Mouse (Mus musculus): ENCODE measurements around the gene Clcf1.
A peak's percentile ranks its signal among the peaks of the same experiment; 100 is the strongest.
"Not testable (repeated sequence)": the region's sequence is repeated elsewhere in the genome, so short reads cannot be mapped to it uniquely, and the experiment has no call there.

The Clcf1 gene

DNA sequence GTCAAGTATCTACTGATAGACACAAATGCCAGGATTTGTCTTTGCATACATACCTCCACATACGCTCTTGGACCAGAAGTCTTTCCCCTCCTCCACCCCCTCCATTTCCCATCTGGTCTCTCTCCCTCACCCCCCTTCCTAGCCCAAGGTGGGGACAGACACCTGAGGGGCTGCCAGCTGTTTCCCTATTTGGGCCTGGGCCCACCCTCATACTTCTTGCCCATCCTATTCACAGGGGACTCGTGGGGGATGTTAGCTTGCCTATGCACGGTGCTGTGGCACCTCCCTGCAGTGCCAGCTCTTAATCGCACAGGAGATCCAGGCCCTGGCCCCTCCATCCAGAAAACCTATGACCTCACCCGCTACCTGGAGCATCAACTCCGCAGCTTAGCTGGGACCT is 5.9 kb downstream of the Clcf1 start:
- no peak for DNase-seq

DNA sequence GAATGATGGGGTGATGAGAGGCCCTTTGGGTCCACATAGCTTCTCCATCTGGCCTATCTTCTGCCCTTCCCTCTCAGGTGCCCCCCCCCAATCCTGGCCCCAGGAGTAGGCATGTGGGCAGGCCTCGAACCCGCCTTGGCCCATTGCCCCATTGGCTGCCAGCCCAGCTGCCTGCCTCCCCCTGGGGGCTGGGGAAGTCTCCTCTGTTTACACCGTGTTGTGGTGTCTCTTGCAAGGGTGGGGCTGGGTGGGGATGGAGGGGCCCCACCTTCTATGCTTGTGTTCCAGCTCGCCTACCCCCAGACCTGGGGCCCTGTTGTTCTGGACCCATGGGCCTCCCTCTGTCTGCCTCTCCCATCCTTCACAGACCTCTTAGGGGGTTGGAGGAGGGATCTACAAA is 6.4 kb downstream of the Clcf1 start:
- peak; percentile 59 for DNase-seq

DNA sequence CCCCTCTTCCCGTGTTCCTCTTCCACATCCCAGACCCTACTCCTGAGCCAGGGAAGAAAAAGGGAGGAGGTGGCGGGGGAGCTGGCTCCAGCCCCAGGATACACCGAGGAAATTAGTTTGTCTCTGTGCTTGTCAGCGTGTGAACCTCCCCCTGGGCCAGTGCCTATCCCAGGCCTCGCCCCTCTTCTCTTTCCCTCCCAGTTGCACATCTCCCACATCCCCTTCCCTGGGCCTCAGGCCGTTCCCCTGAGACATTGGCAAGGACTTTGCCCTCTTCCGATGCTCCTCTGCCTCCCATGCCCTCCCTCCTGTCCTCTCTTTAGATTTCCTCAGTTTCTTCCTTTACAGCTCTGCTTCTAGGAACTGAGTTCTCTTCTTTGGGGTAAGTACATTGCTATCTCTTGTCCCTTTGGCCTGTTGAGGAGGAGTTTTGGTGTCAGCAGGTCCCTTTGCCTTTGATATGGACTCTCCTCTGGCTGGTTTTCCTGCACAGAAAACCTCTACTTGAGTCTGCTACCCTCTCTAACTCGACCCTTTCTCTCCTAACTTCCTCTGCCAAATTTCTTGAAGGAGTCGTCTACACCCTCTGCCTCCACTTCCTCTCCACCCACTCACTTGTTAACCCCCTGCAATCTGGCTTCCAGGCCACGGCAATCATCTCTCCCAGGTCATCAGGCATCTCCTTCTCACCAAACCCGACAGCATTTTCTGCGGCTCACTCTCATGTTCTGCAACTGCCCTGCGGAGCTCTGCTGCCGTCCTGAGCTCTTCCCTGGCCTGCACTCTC is 7.1 kb downstream of the Clcf1 start:
- peak; percentile 53 for DNase-seq

DNA sequence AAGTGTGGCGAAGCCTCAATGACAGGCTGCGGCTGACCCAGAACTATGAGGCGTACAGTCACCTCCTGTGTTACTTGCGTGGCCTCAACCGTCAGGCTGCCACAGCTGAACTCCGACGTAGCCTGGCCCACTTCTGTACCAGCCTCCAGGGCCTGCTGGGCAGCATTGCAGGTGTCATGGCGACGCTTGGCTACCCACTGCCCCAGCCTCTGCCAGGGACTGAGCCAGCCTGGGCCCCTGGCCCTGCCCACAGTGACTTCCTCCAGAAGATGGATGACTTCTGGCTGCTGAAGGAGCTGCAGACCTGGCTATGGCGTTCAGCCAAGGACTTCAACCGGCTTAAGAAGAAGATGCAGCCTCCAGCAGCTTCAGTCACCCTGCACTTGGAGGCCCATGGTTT is 8.1 kb downstream of the Clcf1 start:
- DNase-seq: no peak

DNA sequence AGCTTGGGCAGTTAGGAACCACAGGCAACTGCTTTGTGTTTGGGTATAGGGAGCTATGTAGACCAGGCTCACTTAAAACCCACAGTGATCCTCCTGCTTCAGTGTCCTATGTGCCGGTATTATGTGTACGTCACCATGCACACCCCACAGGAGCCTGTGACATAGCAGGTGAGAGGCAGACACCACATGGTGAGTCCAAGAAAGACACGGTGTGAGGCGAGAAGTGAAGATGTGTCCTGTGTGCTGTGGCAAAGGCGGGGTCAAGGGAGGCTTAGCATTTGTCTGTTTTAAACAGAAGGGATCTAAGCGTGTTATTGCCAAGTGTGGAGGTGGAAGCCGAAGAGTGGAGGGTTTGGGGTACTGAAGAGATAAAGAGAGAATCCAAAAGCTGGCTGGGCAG is 12.7 kb downstream of the Clcf1 start:
- DNase-seq: no peak

DNA sequence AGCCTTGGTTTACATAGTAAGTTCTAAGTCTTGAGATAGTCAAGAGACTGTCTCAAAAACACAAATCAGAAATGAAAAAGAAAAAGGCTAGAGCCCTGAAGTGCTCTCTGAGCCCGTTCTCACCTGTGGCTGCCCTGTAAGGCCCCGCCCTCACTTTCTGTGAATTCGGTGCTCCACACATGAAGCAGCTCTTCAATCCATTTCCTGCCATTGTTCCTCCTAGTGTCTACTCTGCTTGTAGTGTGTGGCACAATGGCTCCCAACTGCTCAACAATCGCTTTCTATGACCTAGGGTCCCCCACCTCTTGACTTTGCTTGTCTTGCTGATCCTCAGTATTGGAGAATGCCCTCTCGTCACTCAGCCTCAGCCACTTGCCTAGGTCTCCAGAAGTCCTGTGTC is 13.4 kb downstream of the Clcf1 start:
- no peak for DNase-seq

DNA sequence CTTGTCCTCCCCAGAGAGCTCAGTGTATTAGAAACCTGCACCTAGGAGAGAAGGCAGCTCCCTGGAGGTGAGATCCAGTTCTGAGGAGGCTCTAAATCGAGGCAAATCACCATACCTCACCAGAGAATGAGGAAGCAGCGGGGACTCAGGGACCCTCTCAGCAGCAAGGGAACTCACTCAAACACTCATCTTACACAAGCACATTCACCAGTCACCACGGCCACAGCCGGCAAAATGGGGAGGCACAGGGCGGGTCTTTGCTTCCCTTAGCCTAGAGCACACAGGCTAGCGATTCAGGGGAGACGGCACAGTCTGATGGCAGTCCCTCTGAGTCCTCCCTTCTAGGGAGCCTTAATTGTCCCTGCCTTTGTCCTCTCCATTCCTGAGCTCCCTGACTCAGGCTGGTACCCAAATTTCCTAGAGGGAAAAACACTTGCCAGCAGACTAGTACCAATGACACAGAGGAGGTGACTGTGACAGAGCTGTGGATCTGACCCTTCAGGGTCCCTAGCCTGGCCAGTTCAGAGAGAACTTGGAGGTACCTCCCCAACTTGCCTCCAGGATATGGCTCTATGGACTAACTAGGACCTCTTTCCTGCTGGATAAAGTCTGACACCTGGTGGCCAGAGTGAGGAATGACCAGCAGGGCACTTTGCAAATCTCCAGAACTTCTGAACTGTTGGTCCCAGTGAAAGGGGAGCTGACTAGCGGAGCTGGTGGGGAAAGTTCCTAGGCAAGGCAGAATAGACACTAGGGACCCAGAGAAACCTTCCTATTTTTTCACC is 14.0 kb downstream of the Clcf1 start:
- DNase-seq: peak; percentile 81

DNA sequence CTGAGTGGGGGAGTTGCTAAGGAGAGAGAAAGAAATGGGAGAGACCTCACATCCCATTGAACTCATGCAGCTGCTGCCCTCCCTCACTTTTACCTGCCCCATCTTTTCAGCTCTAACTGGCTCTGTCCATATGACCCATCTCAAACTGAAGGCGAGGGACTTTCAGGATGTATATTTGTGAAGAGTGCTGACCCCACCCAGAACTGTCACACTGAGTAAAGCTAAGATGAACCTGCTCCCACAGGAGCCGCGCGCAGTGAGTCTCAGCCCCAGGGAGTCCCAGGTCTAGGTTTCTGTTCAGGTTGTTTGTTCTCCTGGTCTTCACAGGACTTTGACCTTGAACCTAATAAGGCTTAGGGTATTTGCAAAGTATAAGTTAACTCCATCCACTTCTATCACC is 14.9 kb downstream of the Clcf1 start:
- DNase-seq: no peak

DNA sequence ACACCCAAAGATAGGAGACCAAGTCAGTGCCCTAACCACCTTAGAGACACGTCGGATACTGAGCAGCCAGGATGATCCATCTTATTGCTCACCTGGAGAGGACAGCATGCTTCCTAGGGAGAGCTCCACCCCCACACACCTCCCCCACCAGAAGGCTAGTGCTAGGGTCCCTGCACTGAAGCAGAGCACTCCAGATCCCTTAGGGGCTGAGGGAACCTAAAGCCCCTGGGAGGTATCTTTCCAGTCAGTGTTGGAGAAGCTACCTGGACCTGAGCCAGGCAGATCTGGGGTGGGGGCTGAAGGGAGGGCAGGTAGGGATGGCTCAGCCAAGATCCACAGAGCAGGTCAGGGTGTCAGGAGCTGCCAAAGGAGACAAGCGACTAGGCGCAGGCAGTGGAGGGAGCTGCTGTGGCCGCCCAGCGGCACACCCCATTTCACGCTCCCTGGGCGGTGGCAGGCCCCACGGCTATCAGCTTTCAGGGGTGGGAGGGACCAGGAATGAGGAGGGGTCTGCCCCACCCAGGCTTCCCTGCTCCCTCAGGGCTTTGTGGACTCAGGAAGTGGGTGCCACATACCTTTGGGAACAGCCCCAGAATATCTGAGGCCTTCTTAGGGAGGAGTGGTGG is 15.5 kb downstream of the Clcf1 start:
- no peak for DNase-seq

DNA sequence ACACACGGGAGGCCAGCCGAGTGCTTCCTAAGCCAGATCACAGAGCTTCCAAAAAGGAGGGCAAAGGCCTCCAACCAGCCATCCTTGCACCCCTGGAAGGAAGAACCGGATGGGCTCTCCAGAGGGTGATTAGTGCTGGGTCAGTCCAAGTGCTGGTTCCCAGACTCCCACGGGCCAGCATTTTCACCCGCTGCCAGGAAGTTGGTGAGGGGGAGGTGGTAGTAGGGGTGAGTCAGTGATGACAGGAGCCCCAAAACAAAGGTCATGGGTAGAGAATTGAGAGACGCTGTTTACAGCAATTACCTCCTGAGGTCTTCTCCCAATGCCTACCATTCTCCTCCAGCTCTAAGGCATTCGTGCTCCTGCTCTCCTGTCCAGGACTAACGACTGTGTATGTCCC is 16.4 kb downstream of the Clcf1 start:
- no peak for DNase-seq

DNA sequence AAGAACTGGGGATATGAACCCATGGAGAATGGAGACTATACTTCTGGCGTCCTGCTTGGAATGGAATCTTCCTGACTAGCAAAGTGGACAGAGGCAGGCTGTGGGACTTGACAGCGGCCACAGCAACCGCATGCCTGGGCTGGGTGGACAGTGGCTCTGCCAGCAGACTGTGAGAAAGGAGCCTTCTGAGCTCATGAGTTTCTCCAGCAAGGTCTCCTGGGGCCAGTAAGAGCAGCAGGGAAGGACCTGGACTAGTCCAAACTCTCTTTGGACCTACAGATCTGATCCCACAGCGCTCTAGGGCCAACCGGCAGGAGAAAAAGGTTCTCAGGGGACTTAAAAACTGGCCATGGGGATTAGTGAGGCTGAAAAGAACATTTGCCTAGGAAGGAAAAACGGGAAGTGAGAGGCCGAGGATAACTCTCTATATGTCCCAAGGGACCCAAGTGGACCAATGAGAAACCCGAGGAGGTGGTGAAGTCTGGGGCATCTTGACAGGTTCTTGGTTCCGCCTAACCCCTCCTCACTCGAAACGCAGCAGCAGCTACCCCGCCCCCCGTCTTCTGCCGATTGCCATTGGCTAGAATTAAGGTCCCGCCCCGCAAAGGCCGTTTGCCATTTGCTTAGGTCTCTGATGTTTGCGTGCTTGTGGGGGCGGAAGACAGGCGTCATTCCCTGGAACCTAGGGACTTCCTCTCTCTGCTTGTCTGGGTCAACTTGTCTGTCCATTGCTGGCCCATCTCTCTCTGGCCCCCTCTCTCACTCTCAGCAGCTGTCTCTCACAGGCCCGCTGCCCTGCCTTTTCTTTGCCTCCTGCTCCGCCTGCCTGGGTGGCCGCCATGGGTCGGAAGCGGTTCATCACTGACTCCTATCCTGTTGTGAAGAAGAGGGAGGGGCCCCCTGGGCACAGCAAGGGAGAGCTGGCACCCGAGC is 17.5 kb downstream of the Clcf1 start, which contains the start of gene Pold4:
TSS of gene Pold4 (plus strand) at position 647 of the 933 bp plus-strand sequence.
- peak; percentile 99 for DNase-seq

DNA sequence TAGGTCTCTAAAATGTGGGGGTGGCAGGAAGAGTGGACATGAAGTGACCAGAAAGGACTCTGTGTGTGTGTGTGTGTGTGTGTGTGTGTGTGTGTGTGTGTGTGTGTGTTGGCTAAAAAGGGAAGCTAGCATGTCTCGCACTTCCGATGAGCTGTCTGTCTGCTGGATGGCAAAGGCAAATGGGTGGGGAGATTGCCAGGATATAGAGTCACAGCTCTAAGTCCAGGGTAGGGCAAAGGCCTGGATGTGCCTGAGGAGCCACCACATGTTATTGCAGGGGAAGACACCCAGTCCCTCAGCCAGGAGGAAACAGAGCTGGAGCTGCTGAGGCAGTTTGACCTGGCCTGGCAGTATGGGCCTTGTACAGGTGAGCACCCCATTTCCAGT is 18.1 kb downstream of the Clcf1 start:
- no peak for DNase-seq

DNA sequence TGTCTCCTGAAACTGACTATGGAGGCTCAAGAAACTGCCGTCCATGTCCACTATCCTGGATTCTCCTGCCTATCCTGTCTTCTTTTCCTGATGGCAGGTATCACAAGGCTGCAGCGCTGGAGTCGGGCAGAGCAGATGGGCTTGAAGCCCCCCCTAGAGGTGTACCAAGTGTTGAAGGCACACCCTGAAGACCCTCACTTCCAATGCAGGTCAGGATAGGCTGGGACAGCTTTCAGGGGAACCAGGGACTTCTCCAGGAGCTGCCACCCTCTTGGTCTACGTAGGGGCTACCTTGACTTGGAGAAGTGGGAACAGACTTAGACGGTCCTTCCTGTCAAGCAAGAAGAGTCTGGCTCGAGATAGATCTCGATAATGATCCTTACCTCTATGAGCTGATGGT is 18.6 kb downstream of the Clcf1 start:
- DNase-seq: no peak

DNA sequence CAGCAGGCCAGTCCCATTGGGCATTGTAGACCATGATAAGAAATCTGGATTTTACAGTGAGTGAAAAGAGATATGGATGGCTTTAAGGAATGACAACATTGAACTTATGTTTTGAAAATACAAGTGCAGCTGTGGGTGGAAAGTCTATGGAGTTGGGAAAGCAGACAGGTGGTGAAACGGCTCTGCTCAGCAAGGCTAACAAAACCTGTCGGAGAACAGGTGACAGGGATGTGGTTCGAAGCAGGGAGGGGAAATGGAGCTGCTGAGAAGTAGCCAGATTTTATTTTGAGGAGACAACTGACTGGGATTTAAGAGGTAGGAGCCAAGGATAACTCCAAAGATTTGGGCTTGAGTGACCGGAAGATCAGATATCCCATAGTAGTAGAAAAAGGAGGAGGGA is 20.5 kb downstream of the Clcf1 start:
- DNase-seq: no peak

DNA sequence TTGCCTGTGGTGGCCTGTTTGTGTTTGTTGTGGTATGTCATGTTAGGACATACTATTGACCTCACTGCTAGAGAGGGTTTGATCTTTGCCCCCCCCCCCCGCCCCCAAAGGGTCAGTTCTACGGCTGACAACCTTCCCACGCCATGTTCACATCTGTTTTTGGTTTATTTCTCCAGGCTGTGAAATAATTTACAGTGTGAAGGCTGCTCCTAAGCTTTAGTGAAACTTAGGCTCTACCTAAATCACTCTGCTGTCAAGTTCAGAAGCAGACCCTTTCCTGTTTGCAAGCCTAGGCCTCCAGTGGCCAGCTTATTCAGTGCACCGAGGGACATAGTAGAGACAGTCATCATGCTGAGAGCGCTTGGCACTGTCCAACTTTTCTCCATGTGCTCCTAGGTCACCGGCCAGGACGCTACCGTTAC is 26.2 kb downstream of the Clcf1 start:
- no peak for DNase-seq

DNA sequence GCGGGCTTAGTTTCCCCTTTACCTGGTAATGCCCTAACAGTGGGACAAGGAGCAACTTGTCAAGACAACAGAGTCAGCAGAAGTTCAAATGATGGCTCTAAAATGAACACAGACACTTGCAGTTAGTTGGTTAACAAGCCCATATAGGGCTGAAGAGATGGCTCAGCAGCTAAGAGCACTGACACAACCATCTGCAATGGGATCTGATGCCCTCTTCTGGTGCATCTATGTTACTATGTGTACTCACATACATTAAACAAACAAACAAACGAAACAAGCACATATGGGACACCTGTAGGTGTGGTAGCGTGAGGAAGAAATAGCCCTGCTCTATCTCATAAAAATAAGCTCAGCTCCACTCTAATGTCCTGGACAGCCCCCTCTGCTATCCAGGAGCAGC is 28.4 kb downstream of the Clcf1 start:
- no peak for DNase-seq

DNA sequence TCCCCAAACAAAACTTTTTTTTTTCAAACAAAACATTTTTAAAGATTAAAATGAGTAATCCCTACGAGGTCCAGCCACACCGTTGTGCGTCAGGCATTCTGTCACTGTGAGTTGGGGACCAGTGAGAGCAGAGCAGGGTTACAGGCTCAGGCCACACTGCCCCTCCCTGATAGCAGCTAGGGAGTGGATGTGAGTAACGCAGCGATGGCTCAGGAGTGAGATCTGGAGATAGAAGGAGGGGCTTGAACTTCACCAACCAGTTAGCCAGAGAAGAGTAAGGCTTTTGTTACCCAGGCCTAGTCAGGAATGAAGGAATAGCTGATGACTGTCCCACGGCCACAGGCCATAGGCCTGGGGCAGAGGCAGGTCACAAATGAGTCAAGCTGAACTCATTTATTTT is 30.7 kb downstream of the Clcf1 start:
- no peak for DNase-seq

DNA sequence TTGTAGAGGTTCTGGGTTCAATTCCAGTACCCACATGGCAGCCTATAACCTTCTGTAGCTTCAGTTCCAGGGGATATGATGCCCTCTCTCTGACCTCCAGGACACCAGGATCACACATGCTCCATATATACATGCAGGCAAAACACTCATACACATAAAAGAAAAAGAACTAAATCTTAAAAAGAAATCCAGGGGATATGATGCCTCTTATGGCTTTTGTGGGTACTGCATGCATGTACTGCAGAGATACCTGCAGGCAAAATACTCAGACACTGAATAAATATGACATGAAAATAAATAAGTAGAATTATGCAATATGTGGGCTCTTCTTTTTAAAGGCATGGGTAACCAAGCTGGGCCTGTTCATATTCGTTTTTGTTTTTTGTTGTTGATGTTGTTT is 33.0 kb downstream of the Clcf1 start:
- no peak for DNase-seq

DNA sequence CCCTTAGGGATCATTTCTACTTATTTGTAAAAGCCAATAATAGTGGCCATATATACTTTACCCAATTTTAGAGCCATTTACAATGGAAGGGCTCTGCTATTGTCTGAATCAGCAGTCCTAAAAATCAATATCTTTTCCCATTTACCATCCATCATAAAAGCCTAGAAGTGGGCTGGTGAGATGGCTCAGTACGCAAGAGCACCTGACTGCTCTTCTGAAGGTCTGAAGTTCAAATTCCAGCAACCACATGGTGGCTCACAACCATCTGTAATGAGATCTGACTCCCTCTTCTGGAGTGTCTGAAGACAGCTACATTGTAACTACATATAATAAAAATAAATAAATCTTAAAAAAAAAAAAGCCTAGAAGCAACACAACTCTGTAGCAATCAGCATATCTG is 34.6 kb downstream of the Clcf1 start:
- not testable (repeated sequence) for DNase-seq

DNA sequence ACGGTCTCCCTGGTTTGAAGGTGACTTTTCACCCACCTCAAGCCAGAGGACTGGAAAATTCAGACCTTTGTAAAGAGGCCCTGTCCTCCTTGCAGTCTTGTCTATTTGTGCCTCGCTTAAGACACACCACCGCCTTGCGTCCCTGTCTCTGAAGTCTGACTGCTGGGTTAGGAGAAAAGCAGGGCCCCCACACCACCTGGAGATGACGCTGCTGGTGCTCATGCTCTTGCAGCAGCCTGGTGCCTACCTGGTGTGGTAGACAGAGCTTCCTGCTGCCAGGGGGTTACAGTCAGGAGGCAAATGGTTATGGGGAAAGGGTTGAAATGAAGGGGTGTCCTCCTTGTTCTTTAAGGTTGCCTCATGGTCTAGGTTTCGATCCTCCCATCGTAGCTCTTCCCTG is 40.2 kb downstream of the Clcf1 start:
- no peak for DNase-seq

DNA sequence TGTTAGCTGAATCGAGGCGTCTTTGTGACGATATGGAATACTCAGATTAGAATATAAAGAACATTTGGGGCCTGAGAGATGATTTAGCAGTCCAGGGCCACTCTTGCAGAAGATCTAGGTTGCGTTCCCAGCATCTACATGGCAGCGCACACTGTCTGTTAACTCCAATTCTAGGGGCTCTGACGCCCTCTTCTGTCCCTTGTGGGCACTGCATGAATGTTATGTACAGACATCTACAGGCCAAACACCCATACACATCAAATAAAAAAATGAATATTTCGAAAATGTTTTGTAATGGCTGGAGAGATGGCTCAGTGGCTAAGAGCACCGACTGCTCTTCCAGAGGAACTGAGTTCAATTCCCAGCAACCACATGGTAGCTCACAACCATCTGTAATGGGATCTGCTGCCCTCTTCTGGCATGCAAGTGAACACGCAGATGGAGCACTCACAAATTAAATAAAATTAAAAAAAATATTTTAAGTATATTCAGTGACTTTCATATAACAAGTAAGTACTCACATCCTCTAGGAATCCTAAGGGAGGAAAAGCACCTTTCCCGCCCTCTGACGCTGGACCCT is 41.6 kb downstream of the Clcf1 start:
- DNase-seq: no peak

DNA sequence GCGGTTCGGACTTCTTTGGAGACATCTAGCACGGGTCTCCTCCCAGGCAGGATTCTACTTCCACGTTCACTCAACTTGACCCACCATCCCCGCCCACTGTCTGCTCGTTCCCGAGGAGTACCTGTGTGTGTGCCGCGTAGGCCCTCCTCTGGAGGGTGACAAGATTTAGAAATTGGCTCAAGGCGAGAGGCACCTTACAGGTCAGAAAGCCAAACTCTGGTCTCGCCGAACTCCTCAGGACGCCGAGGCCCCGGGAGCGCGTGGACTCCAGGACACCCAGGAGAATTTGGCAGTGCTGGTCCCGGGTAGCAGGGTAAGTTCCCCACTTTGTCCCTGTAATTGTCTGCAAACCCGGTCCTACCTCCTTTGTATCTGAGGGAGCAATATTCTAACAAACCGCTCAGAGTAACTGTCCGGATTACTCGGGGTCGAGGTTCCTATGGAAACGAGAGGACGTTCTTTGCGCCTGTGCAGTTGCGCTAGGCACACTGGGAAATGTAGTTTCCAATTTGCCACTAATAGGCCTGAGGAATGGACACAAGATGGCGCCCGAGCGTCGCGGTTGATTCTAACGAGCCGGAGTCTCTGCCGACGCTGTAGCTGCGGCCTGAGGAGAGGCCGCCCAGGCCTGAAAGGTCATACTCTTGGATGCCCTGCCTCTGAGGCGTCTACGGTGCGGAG is 43.3 kb downstream of the Clcf1 start:
- peak; percentile 96 for DNase-seq
